Mouse (Mus musculus) hematopoietic stem cell, adult 5-6 weeks (primary cell): ENCODE data around the gene D330020A13Rik. TPM values are rescaled to one million over a fixed set of nuclear protein-coding genes. Genes with fewer than 3 reads are reported as not detected.
"Not testable (repeated sequence)": the region's sequence is repeated elsewhere in the genome, so short reads cannot be mapped to it uniquely, and the experiment has no call there.

Source experiments
- ATAC-seq, 2 experiments: fragments of 125-278 bp in 1 of 2; replicated peaks in 1 of 2; 2 replicates each; pipeline ENCODE4 v1.8.0; 2016 to 2017; ENCODE audit warnings: inconsistent platforms in 2 of 2, mild to moderate bottlenecking in 2 of 2, moderate number of reproducible peaks in 2 of 2, low read depth in 1 of 2, moderate TSS enrichment in 1 of 2; ENCODE audit not compliant: low FRiP score in 2 of 2, poor library complexity in 2 of 2, severe bottlenecking in 2 of 2, insufficient read depth in 1 of 2, low TSS enrichment in 1 of 2
- total RNA-seq: library from RNA; stranded (forward); fragments of 172-1452, 232-1000 nt; gene quantifications from 2 replicates; pipeline ENCODE4 v1.2.3, GENCODE M21; 2017

D330020A13Rik gene
- total RNA-seq, 1 experiment from 2014 or later, result not detected

- ATAC-seq, result no peak
Measured at GRCm38 (mm10) chr6:120288541-120288940, 5.6 kb upstream of the D330020A13Rik start.

DNA sequence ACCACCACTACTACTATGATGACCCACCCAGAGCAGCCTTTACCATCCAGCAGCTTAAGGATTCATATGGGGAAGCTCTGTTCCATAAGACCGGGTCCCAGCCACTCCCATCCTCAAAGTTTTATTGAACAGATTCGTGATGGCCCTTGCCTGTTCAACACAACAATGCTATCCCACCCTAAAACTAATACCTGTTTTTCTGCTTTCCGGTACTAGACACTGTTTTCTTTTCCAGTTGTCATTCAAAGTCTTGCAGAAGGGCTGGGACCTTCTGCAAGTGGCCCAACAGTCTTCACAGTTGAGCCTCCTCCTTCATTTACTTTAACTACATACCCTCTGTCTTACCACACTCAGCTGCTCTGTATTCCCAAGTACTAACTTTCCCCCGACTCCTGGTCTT, 4.7 kb upstream of the D330020A13Rik start:
- no peak for ATAC-seq

- ATAC-seq, result no peak
Measured at GRCm38 (mm10) chr6:120291396-120292009, 2.7 kb upstream of the D330020A13Rik start.

- ATAC-seq, result no peak
Measured at GRCm38 (mm10) chr6:120294785-120295133, 595 bp downstream of the D330020A13Rik start.

DNA sequence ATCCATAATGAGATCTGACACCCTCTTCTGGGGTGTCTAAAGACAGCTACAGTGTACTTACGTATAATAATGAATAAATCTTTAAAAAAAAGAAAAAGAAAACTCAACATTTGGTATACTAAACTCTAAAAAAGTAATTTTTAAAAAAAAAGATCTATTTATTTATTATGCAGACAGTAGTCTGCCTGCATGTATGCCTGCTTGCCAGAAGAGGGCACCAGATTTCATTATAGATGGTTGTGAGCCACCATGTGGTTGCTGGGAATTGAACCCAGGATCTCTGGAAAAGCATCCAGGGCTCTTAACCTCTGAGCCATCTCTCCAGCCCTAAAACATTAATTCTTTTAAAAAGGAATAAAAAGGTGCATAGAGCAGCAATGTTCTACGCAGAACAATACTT, 2.4 kb downstream of the D330020A13Rik start:
- not testable (repeated sequence) for ATAC-seq

- ATAC-seq, result peak; percentile 68 to 80; a peak in 3 of 4 replicates
Measured at GRCm38 (mm10) chr6:120301137-120301536, 7.0 kb downstream of the D330020A13Rik start.

GRCm38 (mm10) chr6:120302755-120303316, 8.7 kb downstream of the D330020A13Rik start:
- no peak for ATAC-seq

DNA sequence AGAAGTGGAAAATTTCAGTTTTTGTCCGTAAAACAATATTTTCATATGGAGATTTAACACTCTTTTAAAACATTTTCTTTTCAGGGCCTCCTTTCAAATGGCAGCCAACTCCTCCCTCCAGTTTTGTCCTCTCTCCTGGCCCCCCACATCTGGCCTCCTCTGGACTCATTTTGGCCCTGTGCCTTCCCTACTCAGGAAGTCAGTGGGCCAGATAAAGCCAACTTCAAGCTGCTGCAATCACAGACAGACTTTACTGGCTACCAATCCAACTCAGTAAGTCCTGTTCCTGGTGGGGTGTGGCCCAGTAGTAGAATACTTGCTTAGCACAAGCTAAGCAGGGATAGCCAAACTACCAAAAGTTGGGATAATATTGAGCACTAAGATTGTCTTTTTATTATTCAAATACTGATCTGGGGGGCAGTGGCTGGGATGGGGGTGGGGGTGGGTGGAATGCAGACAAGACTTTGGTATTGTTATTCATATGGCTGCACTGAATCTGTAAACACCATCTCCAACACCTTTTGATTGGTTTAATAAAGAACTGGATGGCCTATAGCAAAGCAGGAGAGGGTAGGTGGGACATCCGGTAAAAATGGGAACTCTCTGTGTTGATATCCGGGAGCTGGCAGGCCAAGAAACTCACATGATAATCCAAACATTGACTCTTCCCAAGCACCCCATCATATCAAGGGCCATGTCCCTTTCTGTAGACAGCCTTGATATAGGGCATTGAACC, 12.9 kb downstream of the D330020A13Rik start:
- no peak for ATAC-seq

DNA sequence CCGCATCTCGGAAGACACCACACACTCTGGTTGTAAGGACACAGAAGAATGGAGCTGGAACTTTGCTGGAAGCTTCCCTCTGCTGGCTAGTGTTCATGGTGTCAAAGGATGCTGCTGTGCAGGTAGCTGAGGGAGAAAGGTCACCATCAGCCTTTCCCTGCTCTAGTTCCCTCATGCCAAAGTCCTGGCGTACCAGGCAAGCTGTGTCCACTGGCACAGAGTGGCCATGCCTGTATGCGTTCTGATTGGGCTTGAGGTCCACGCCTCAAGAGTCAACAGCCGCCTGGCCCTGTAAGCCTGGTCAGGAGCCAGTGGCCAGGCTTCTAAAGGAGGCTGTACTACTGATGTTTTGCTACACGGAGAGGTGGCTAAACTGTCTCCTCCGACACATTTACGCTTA, 15.2 kb downstream of the D330020A13Rik start:
- no peak for ATAC-seq

DNA sequence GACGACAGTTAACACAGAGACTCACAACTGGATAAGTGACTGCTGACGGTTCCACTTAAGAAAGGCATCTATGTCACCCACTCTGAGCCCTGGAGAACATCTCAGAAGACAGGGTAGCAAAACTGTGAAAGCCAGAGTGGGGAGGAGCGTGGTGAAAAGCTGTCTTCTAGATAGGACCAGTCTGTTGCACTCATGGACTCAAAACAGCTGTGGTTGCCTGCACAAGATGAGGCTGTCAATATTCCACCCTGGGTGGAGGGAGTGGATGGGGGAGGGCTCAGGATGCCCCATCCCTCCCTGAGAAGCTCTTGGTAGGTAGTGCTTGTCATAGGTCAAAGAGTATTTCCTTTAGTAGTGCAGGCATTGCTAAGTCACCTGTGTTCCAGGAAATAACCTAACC, 15.6 kb downstream of the D330020A13Rik start:
- no peak for ATAC-seq

- ATAC-seq, result peak; percentile 71 to 72
Measured at GRCm38 (mm10) chr6:120312443-120312842, 18.3 kb downstream of the D330020A13Rik start.

DNA sequence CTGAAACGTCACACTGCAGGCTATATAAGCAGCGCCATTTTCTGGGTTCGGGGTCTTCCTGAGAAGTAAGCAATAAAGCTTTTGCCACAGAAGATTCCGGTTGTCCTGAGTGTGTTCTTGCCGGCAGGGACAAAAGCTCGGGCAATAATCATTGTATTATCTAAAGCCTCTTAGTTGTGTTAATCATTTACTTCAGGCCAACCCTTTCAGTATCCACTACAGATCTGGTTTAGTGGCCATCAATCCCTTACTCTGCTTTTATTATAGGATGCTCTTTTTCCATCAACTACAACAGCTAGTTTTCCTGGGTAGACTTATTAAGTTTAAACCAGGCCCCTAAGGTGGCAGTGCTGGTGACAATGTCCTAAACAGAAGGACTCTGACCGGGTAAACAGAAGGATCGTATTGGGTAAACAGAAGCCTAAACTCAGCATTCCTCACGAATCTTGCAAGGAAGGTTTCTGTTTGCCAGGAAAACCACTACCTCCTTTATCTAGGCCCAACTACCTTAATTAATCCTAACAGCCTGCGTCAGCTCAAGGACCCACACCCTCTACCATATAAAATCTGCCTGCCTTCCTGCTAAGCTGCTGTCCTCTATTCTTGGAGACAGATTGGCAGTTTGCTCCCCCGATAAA, 24.3 kb downstream of the D330020A13Rik start:
- no peak for ATAC-seq

GRCm38 (mm10) chr6:120319129-120319528, 25.0 kb downstream of the D330020A13Rik start:
- ATAC-seq, result no peak

GRCm38 (mm10) chr6:120320369-120320768, 26.2 kb downstream of the D330020A13Rik start:
- no peak for ATAC-seq

DNA sequence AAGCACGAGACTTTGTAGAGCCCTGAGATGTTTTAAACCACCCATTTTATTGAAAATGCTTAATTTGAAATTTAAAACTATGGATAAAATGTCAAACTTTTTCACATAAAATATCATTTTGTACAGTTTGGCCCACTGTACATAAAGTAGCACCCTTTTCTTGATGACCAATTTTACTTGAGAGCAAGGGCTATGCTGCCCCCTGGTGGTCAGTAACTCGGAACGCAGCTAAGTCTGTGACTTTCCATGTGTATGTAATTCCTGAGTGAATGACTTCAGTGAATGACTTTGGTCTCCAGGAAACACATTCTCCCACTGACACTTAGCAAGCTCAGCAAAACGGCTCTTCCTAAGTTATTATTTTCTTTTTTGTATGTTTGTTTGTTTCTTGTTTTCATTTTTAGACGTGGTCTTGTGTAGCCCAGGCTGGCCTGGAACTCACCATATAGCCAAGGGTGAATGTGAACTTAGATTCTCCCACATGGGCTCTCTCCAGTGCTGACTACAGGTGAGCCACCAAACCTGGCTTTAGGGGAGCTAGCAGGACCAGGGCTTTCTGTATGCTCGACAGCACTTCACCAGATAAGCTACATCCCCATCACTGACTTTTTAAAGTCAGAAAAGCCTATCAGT, 30.2 kb downstream of the D330020A13Rik start:
- ATAC-seq, result peak; percentile 49 to 68; a peak in 1 of 4 replicates

DNA sequence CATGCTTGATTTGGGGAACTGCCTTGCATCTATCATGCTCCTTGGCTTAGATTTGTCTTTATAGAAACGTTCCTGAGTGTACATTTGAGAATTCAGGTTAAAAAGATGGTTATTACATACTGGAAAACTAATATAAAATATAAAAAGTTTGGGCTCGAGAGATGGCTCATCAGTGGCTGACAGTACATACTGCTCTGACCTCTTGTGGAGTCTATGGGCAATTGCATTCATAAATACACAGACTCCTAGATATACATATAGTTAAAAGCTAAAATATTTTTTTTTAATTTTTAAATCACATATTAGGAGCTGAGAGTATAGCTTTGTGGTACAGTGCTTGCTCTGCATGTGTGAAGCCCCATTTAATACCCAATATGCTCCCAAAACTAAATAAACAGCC, 38.2 kb downstream of the D330020A13Rik start:
- ATAC-seq, result no peak

GRCm38 (mm10) chr6:120343992-120344391, 49.8 kb downstream of the D330020A13Rik start:
- no peak for ATAC-seq
